Mouse (Mus musculus) CH12.LX (cell line): Measurements from ENCODE around the gene Apobec4. TPM values are rescaled to one million over a fixed set of nuclear protein-coding genes. Genes with fewer than 3 reads are reported as not detected.

Source experiments
- DNase-seq: peaks from one replicate; pipeline ENCODE4 v3.0.0-alpha.2; 2013; ENCODE audit errors: extremely low read depth
- H3K27ac ChIP-seq: 2 replicates; pipeline ENCODE4 v1.5.1; 2012; ENCODE audit warnings: low read depth, mild to moderate bottlenecking, control low read depth, moderate library complexity; ENCODE audit not compliant: insufficient read depth
- H3K27me3 ChIP-seq: replicated peaks from 2 replicates; pipeline ENCODE3; 2012; ENCODE audit warnings: inconsistent platforms
- H3K36me3 ChIP-seq, 2 experiments: replicated peaks in 1 of 2; 2 replicates each; pipeline versions ENCODE3 to v1.6.1; 2012; ENCODE audit warnings: inconsistent platforms in 1 of 2, low read length in 1 of 2, mild to moderate bottlenecking in 1 of 2, mixed read lengths in 1 of 2, moderate library complexity in 1 of 2; ENCODE audit not compliant: control insufficient read depth in 1 of 2, insufficient read depth in 1 of 2
- H3K4me1 ChIP-seq, 2 experiments: 2 replicates each; pipeline ENCODE4 v1.6.1; 2012; ENCODE audit warnings: inconsistent platforms in 1 of 2, moderate library complexity in 1 of 2; ENCODE audit not compliant: insufficient read depth in 2 of 2, control insufficient read depth in 1 of 2
- H3K4me2 ChIP-seq: 2 replicates; pipeline ENCODE4 v1.6.1; 2012; ENCODE audit warnings: low read depth, mild to moderate bottlenecking, control low read depth; ENCODE audit not compliant: poor library complexity, insufficient read depth, severe bottlenecking
- H3K4me3 ChIP-seq, 3 experiments: fragments of 150-350 bp in 1 of 3; sonication (generic) in 1 of 3; replicated peaks in 1 of 3; 2 replicates each; pipeline versions ENCODE3 to v1.5.1; 2011 to 2012; ENCODE audit warnings: low read depth in 2 of 3, low read length in 2 of 3, mild to moderate bottlenecking in 2 of 3, moderate library complexity in 2 of 3, control low read depth in 1 of 3, improper control_type of control experiment in 1 of 3, inconsistent platforms in 1 of 3, mixed read lengths in 1 of 3; ENCODE audit not compliant: poor library complexity in 1 of 3
- H3K79me2 ChIP-seq: replicated peaks from 2 replicates; pipeline ENCODE4 v1.6.1; 2012; ENCODE audit warnings: mild to moderate bottlenecking, moderate library complexity; ENCODE audit not compliant: control insufficient read depth, poor library complexity, insufficient read depth, severe bottlenecking; ENCODE audit errors: extremely low read depth
- H3K9ac ChIP-seq: 2 replicates; pipeline ENCODE4 v1.6.1; 2012; ENCODE audit warnings: low read depth, mild to moderate bottlenecking, control low read depth, moderate library complexity; ENCODE audit not compliant: insufficient read depth
- H3K9me3 ChIP-seq: replicated peaks from 2 replicates; pipeline ENCODE3; 2012; ENCODE audit warnings: low read length, inconsistent platforms, mixed read lengths
- BHLHE40 ChIP-seq: IDR thresholded peaks from 2 replicates; pipeline ENCODE4 v1.6.1; 2011; ENCODE audit warnings: mild to moderate bottlenecking, low read depth, low read length, improper control_type of control experiment
- CHD1 ChIP-seq: IDR thresholded peaks from 2 replicates; pipeline ENCODE4 v1.6.1; 2012; ENCODE audit warnings: low read depth, low read length, improper control_type of control experiment, inconsistent platforms
- CHD2 ChIP-seq: IDR thresholded peaks from 2 replicates; pipeline ENCODE4 v1.6.1; 2011; ENCODE audit warnings: low read length, improper control_type of control experiment
- ELF1 ChIP-seq: IDR thresholded peaks from 2 replicates; pipeline ENCODE4 v1.6.1; 2014; ENCODE audit warnings: low read depth, mild to moderate bottlenecking, inconsistent platforms, low read length, improper control_type of control experiment
- EP300 ChIP-seq: IDR thresholded peaks from 2 replicates; pipeline ENCODE4 v1.6.1; 2011; ENCODE audit warnings: low read length, improper control_type of control experiment
- IRF4 ChIP-seq: IDR thresholded peaks from 2 replicates; pipeline ENCODE4 v1.6.1; 2014; ENCODE audit warnings: low read depth, mild to moderate bottlenecking, inconsistent platforms, low read length, improper control_type of control experiment
- MAFK ChIP-seq: IDR thresholded peaks from 2 replicates; pipeline ENCODE4 v1.6.1; 2011; ENCODE audit warnings: low read length, improper control_type of control experiment; ENCODE audit not compliant: insufficient replicate concordance
- MAZ ChIP-seq: IDR thresholded peaks from 2 replicates; pipeline ENCODE4 v1.6.1; 2012; ENCODE audit warnings: low read depth, mild to moderate bottlenecking, inconsistent platforms, low read length, improper control_type of control experiment, moderate library complexity
- MXI1 ChIP-seq: IDR thresholded peaks from 2 replicates; pipeline ENCODE4 v1.6.1; 2011; ENCODE audit warnings: mild to moderate bottlenecking, low read depth, low read length, improper control_type of control experiment
- MYC ChIP-seq: IDR thresholded peaks from 2 replicates; pipeline ENCODE4 v1.6.1; 2011; ENCODE audit warnings: low read depth, mild to moderate bottlenecking, improper control_type of control experiment, low read length
- NELFE ChIP-seq: IDR thresholded peaks from 2 replicates; pipeline ENCODE4 v1.6.1; 2011; ENCODE audit warnings: low read depth, low read length, improper control_type of control experiment
- NRF1 ChIP-seq: IDR thresholded peaks from 2 replicates; pipeline ENCODE4 v1.6.1; 2014; ENCODE audit warnings: low read depth, mild to moderate bottlenecking, inconsistent platforms, low read length, improper control_type of control experiment, moderate library complexity
- PAX5 ChIP-seq: IDR thresholded peaks from 2 replicates; pipeline ENCODE4 v1.6.1; 2012; ENCODE audit warnings: low read length, inconsistent platforms, mixed read lengths
- POLR2AphosphoS2 ChIP-seq: IDR thresholded peaks from 2 replicates; pipeline ENCODE4 v1.6.1; 2011; ENCODE audit warnings: low read depth, low read length, improper control_type of control experiment
- RAD21 ChIP-seq: IDR thresholded peaks from 2 replicates; pipeline ENCODE4 v1.6.1; 2011; ENCODE audit warnings: low read depth, mild to moderate bottlenecking, low read length, improper control_type of control experiment, moderate library complexity
- RCOR1 ChIP-seq: conservative IDR thresholded peaks from 2 replicates; pipeline ENCODE4 v1.6.1; 2012; ENCODE audit warnings: low read depth, mild to moderate bottlenecking, inconsistent platforms, low read length, improper control_type of control experiment
- SMC3 ChIP-seq: IDR thresholded peaks from 2 replicates; pipeline ENCODE4 v1.6.1; 2011; ENCODE audit warnings: low read depth, low read length, improper control_type of control experiment
- USF2 ChIP-seq: conservative IDR thresholded peaks from 2 replicates; pipeline ENCODE4 v1.6.1; 2011; ENCODE audit warnings: low read depth, low read length, improper control_type of control experiment
- ZMIZ1 ChIP-seq: IDR thresholded peaks from 2 replicates; pipeline ENCODE4 v1.6.1; 2012; ENCODE audit warnings: low read depth, mild to moderate bottlenecking, inconsistent platforms, low read length, improper control_type of control experiment
- ZNF384 ChIP-seq: IDR thresholded peaks from 2 replicates; pipeline ENCODE4 v1.6.1; 2012; ENCODE audit warnings: low read depth, low read length, improper control_type of control experiment, inconsistent platforms
- dilution Hi-C: fragments of 300-500 bp; cut with MboI; formaldehyde crosslinking; loops from 2 replicates; pipeline ENCODE4 v1.14.3; 2020; ENCODE audit warnings: low sequenced_read_pairs; ENCODE audit not compliant: extremely low pct_unique_long_range_greater_than_20kb, extremely low pct_ligation_motif_present
- in situ Hi-C: fragments of 300-500 bp; cut with MboI; formaldehyde crosslinking; loops from 3 replicates; pipeline ENCODE4 v1.14.3; 2019; ENCODE audit warnings: low sequenced_read_pairs, low pct_ligation_motif_present, low pct_unique_long_range_greater_than_20kb, mixed read lengths
- polyA plus RNA-seq: library from polyadenylated mRNA; unstranded; fragments of >175 nt; gene quantifications from 2 replicates; pipeline ENCODE4 v1.2.1, GENCODE M21; 2012; ENCODE audit warnings: low read depth; ENCODE audit not compliant: insufficient read length
- total RNA-seq, 2 experiments: library from RNA; depleted of rRNA; stranded (reverse); fragments of 300-350 nt in 1 of 2; fragments of >200 nt in 1 of 2; gene quantifications; 2 replicates each; pipeline ENCODE4 v1.2.3; 2012 to 2014

The Apobec4 gene
- total and polyA plus RNA-seq, 3 experiments = not detected

- Histone ChIP-seq H3K27me3 (no peaks in the 10 kb centered on the region), H3K79me2 (no peaks in the 10 kb centered on the region), H3K27ac (no peak within 1 kb of the TSS), H3K9ac (no peak within 1 kb of the TSS), H3K4me3 (no peak within 1 kb of the TSS), H3K4me1 (peaks cover 11 to 41% of the 10 kb centered on the region in 2 experiments), H3K36me3 (no peaks in the 10 kb centered on the region), H3K9me3 (no peaks in the 10 kb centered on the region), H3K4me2 (no peak within 1 kb of the TSS)
- dilution Hi-C loops = no loop called here
- TF ChIP-seq CHD2 (no peak), ZNF384 (no peak), MYC (no peak), NRF1 (no peak), PAX5 (no peak), CHD1 (no peak), MAFK (no peak), IRF4 (no peak), RCOR1 (no peak), RAD21 (no peak), USF2 (no peak), SMC3 (no peak)
- no peak for DNase-seq
- in situ Hi-C loops = loop anchor here (10.0 to 25.0 kb wide), 2 partner anchors 105 to 587 kb away; partner anchors contain the start of gene Smg7
Measured at GRCm38 (mm10) chr1:152799897-152800296, 49.5 kb downstream of the Apobec4 start, which contains the start of gene Ncf2. Ncf2 (plus strand) TSS chr1:152800194.

GRCm38 (mm10) chr1:152800633-152801176 is 50.4 kb downstream of the Apobec4 start:
- Histone ChIP-seq H3K27ac (no peak overlapping the region), H3K27me3 (no peaks in the 10 kb centered on the region), H3K9me3 (no peaks in the 10 kb centered on the region), H3K4me3 (no peak overlapping the region), H3K4me2 (no peak overlapping the region), H3K79me2 (no peaks in the 10 kb centered on the region), H3K9ac (no peak overlapping the region), H3K36me3 (no peaks in the 10 kb centered on the region), H3K4me1 (peaks cover 16 to 45% of the 10 kb centered on the region in 2 experiments)
- no peak for TF ChIP-seq NELFE
- no peak for TF ChIP-seq MXI1
- no peak for TF ChIP-seq POLR2AphosphoS2
- TF ChIP-seq EP300 = no peak
- TF ChIP-seq BHLHE40 = no peak
- TF ChIP-seq ZMIZ1 = no peak
- TF ChIP-seq USF2 = no peak
- no peak for TF ChIP-seq MAZ
- no peak for TF ChIP-seq ELF1
- in situ Hi-C loops = no loop called here
- dilution Hi-C loops = no loop called here
- no peak for DNase-seq
